Mouse (Mus musculus) heart, postnatal 0 days (tissue): ENCODE measurements at regions not wholly inside any gene's neighbourhood (a gene's known extent, or its start where the extent isn't known, plus 50 kb on each side); places are given as distances from the start of the nearest gene placed in this dataset.

ENCODE experiments used
- CTCF ChIP-seq: IDR thresholded peaks from 2 replicates; pipeline ENCODE4 v1.5.1; 2016; ENCODE audit warnings: antibody characterized with exemption, control low read depth, low read depth
- EP300 ChIP-seq: IDR thresholded peaks from 2 replicates; pipeline ENCODE4 v1.6.1; 2016; ENCODE audit warnings: antibody characterized with exemption, low read depth

DNA sequence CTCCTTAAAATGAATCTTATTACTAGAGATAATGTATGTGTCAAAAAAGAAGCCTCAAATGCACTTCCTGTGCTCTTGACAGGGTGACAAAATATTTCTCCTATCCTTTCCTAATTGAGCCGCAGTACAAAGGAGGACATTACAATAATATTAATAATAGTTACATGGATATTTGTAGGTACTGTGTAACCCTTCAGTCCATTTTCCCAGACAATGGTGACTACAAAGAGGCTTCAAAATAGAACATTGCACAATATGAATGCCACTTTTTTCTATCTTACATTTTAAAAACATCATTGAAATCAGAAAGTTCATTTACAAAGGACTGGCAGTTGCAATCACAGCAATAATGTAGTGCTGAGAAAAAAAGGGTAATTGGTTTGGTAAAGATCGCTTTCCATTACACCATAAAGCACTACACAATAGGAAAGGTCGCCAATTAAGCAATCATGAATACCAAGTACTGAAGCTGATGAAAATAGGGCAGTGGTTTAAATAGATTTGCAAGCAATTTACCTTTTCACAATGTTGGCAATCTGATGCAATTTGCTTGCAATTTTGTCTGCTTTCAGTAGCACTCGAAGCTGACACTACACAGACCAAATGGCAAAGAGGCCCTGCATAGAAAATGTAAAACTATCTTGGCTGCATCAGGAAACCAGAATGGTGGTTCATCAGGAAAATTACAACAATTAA is 126.1 kb upstream of the Sp8 start:
- TF ChIP-seq EP300 (no peak), CTCF (no peak)
